Mouse (Mus musculus) monocyte, adult 5-6 weeks (primary cell): ENCODE measurements around the gene Glp1r. TPM values are rescaled to one million over a fixed set of nuclear protein-coding genes. Genes with fewer than 3 reads are reported as not detected.

Source experiments
- ATAC-seq: fragments of 153-309, 156-312 bp; replicated peaks from 2 replicates; pipeline ENCODE4 v1.8.0; 2017; ENCODE audit warnings: mild to moderate bottlenecking; ENCODE audit not compliant: low TSS enrichment, insufficient number of reproducible peaks, severe bottlenecking, poor library complexity, low FRiP score
- total RNA-seq: library from RNA; stranded (forward); fragments of 200-1000, 200-491, 200-594 nt; gene quantifications from 3 replicates; pipeline ENCODE4 v1.2.3, GENCODE M21; 2017

Glp1r gene
- total RNA-seq = 0.19 TPM in 1 of 3 replicates, not detected in the others

- no peak for ATAC-seq
These were observed at the start of gene Glp1r for GRCm38 (mm10) chr17:30901627-30902026. Gene Glp1r (plus strand): TSS chr17:30901817.

- ATAC-seq = no peak
These were observed 49.3 kb upstream of the Glp1r start for GRCm38 (mm10) chr17:30852345-30852744.

- no peak for ATAC-seq
These were observed 44.3 kb upstream of the Glp1r start for GRCm38 (mm10) chr17:30857347-30857746.

GRCm38 (mm10) chr17:30858586-30859259 is 42.9 kb upstream of the Glp1r start:
- no peak for ATAC-seq

GRCm38 (mm10) chr17:30859989-30860585 is 41.5 kb upstream of the Glp1r start:
- no peak for ATAC-seq

GRCm38 (mm10) chr17:30860606-30861005 is 41.0 kb upstream of the Glp1r start:
- ATAC-seq = no peak

GRCm38 (mm10) chr17:30866281-30866680 is 35.3 kb upstream of the Glp1r start:
- ATAC-seq = no peak

GRCm38 (mm10) chr17:30866966-30867365 is 34.7 kb upstream of the Glp1r start:
- no peak for ATAC-seq

- no peak for ATAC-seq
These were observed 30.6 kb upstream of the Glp1r start for GRCm38 (mm10) chr17:30871040-30871439.

- ATAC-seq = no peak
These were observed 27.3 kb upstream of the Glp1r start for GRCm38 (mm10) chr17:30874276-30874675.

GRCm38 (mm10) chr17:30877456-30877855 is 24.2 kb upstream of the Glp1r start:
- ATAC-seq = no peak

- no peak for ATAC-seq
These were observed 23.0 kb upstream of the Glp1r start for GRCm38 (mm10) chr17:30878626-30879025.

GRCm38 (mm10) chr17:30880391-30880790 is 21.2 kb upstream of the Glp1r start:
- ATAC-seq = no peak

GRCm38 (mm10) chr17:30881001-30881400 is 20.6 kb upstream of the Glp1r start:
- no peak for ATAC-seq

GRCm38 (mm10) chr17:30882206-30882605 is 19.4 kb upstream of the Glp1r start:
- no peak for ATAC-seq

- no peak for ATAC-seq
These were observed 18.1 kb upstream of the Glp1r start for GRCm38 (mm10) chr17:30883534-30883933.

- ATAC-seq = no peak
These were observed 9.5 kb upstream of the Glp1r start for GRCm38 (mm10) chr17:30892086-30892485.

GRCm38 (mm10) chr17:30892730-30893129 is 8.9 kb upstream of the Glp1r start:
- ATAC-seq = no peak

GRCm38 (mm10) chr17:30897075-30897474 is 4.5 kb upstream of the Glp1r start:
- ATAC-seq = no peak

- ATAC-seq = no peak
These were observed 2.5 kb downstream of the Glp1r start for GRCm38 (mm10) chr17:30904096-30904495.
